Mouse (Mus musculus) spleen, postnatal 10 days (tissue): ENCODE results near the gene Cep131.

ENCODE experiments used
- DNase-seq, 2 experiments: peaks; one replicate each; pipeline ENCODE4 v3.0.0; 2021 to 2022; ENCODE audit warnings: low spot score in 2 of 2

The Cep131 gene

DNA sequence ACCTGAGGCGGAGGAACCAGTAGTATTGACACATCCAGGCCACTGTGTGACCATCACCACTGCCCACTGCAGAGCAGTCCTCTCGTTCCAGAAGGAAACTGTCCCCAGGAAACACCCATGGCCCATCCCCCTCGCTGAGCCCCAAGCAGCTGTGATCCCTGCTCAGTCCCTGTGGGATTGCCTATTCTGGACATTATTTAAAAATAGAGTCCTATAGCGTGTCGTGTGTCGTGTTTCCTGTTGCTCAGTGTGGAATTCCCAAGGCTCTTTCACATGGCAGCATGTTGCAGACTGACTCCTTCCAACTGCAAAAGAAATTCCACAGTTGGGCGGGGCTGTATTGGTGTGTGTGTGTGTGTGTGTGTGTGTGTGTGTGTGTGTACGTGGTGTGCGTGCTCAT is 34.4 kb downstream of the Cep131 start:
- no peak for DNase-seq

DNA sequence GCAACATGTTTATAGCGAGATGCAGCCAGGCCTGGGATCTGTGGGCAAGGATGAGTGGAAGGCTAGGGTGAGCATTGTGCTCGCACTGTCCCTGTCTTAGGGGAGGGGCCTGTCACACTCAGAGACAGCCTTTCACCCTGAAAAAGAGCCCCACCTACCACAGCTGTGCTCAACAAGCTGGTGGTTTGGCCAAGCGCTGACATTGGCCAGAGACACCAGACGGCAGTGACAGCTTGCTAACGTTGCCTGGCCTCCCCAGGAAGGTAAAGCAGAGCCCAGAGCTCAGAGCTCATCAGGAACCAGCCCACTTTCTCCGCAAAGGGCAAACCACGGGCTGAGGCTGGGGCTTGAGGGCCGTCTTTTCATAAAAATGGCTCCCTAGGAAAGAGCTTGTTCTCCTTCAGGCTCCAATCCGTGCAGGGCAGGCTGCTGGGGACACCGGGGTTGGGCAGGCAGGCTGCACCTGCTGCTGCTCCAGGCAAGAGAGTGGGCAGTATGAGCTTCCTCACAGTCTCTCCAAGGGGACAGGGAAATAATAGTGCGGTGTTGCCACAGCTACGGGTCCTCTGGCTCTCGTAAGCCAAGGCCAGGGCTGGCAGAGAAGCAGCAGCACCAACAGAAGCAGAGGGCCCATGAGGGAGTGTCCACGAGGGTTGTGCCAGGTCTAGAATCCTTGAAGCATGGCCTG is 35.4 kb downstream of the Cep131 start:
- no peak for DNase-seq

DNA sequence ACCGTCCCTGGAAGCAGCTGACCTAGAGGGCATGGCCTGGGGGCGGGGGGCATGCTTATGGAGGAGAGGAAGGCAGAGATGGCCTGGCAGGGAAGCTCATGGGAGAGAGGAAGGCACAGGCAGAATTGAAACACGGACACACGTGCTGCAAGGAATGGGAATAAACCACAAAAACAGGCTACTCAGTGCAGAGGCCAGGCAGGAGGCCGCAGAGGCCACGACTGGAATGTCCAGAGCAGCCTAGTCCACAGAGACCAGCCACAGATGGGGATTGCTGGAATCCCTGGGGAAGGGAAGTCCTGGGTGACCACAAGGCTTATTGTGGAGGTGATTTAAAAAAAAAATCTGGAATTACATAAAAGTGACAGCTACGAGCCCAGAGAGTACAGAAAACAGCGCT is 37.6 kb downstream of the Cep131 start:
- no peak for DNase-seq

DNA sequence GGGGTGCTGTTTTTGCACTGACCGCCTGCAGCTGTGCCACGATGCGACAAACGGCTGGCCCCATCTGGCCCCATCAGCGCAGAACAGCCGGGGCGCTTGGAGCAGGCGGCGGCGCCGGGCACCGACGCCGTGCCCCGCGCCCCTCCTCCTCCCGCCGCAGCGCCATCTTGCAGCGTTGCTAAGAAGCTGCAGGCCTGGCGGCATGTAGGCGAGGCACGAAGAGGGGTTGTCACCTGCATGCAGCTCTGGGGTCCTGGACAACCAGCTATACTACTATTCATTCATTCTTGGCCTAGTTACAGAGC is 38.4 kb downstream of the Cep131 start:
- no peak for DNase-seq

DNA sequence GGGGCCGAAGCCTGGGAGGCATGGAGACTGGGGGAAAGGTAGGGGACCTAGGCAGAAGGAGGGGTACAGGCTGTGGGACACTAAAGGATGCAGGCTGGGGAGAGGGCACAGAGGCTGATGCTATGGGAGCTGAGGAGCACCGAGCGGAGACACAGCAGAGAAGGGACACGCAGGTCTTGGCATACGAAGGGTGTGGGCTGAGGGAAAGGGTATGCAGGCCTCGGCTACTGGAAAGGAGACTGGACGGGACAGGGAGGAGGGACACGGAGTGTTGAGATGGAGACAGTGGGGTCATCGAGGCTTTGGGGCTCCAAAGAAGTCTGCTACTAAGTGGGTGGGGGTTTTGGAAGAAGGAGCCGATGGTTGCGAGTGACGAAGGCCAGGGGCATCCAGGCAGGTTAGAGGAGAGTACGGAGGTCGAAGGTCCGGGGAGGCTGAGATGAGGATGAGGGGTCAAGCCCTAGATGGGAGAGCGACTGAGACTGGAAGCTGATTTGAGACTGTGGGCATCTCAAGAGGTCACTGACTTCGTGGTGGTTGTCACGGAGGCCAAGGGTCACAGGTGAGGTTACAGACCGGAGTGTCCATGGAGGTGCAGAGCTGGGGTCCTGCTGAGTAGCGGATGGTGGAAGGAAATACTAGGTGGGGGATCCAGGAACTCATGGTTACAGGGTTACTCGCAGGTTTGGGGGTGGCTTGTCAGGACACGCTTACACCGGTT is 38.9 kb downstream of the Cep131 start:
- no peak for DNase-seq

DNA sequence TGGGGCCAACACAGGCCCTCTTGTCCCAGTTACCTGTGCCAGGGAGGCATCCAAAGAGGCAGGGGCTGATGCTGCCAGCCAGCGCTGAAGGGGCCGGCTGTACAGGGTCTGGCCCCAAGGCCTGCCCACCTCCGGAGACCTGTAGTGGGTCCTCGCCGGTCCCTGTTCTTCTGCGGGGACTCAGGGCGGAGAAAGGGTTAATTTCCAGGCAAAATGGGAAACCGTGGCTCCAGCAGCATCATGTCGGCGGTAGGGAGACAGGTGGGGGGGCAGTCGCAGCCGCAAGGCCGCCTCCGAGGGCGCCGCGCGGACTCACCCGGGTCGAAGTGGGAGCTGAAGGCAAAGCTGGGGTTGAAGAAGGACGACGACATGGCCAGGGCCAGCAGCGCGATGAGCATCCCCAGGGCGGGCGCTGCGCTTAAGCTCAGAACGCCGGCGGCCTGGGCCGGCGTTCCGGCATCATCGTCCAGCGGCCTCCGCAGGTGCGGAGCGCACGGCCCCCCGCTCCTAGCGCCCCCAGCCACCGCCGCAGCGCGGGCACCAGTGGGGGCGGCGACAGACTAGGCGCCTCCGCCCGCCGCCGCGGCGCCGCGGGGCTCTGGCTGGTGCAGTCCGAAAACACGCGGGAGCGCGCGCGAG is 40.0 kb downstream of the Cep131 start, which contains the start of gene Aatk:
Gene Aatk, minus strand, starts transcription at position 615 of the 639 bp plus-strand sequence.
- no peak for DNase-seq

DNA sequence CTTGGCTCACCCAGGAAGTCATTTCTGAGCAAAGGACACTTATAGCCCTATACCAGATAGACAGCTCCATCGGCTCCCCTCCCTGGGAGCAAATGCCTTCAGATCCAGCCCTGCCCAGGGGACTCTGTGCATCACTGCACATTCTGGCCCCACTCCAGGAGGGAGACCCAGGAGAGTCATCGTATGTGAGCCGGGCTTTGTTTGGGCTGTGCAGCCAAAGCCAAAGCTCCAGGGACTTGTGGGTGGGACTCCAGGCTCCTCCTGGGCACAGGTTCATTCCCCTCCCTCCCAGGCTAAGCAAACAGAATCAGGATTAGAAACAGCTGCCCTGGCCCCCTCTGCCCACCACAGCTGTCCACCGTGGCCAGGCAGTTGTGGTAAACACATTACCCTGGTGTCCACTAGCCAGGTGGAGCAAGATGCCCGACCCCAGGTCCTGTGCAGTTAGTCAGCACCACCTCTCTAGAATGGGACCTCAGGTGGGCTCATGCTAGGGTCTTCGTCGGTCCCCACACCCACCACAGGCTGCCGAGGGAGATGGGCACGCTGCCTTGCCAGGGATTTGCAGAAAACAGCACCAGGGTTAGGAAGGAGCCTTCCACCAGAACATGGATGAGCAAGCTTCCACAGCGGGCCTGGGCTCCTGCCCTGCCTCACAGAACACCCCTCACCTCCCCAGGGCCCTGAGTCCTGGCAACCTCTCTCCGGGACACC is 40.6 kb downstream of the Cep131 start:
- DNase-seq = no peak

DNA sequence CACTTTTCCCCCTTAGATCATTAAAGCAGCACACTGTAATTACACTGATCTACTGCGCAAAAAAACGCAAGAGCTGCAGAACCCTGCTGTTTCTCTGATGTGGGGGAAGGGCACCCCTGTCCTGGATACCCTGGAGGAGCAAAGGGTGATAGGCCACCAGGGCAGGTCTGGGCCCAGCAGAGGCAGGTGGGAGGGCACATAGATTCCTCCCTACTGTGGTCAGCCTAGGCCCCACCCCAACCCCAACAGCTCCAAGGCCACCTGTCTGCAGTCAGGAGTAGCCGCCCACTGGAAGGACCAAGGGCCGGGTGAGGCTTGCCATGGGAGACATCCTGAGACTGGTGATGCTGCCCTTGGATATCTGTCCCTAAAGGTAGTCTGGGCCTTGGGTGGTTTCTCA is 41.3 kb downstream of the Cep131 start:
- no peak for DNase-seq

DNA sequence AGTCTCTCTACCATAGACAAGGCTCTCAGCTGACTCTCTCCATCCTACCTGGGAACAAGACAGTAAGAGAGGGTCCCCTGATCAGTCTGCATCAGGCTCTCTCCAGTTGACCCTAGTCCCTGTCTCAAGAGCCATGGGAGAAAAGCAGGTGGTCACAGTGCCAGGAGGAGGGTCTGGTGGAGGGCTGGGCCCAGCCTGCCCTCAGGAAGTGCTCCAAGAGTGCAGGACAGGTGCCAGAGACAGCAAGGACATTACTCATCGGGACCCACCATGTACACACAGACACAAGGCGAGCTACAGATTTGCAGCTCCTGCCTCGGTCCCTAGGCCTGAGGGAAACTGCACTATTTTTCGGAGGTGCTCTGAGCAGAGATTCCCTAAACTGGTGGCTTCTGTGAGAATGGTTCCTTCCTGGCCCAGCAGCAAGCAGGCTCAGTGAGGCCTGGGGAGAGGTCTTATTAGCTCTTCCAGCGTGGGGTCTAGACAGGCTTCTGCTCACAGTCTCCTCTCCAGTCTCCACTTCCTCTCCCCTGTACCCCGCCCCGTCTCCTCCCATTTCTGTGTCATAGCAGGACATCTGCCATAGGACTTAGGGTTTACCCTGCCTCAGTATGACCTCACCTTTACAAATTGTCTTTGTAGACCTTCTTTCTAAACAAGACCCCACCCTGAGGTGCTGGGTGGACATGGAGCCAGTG is 44.3 kb downstream of the Cep131 start:
- no peak for DNase-seq

DNA sequence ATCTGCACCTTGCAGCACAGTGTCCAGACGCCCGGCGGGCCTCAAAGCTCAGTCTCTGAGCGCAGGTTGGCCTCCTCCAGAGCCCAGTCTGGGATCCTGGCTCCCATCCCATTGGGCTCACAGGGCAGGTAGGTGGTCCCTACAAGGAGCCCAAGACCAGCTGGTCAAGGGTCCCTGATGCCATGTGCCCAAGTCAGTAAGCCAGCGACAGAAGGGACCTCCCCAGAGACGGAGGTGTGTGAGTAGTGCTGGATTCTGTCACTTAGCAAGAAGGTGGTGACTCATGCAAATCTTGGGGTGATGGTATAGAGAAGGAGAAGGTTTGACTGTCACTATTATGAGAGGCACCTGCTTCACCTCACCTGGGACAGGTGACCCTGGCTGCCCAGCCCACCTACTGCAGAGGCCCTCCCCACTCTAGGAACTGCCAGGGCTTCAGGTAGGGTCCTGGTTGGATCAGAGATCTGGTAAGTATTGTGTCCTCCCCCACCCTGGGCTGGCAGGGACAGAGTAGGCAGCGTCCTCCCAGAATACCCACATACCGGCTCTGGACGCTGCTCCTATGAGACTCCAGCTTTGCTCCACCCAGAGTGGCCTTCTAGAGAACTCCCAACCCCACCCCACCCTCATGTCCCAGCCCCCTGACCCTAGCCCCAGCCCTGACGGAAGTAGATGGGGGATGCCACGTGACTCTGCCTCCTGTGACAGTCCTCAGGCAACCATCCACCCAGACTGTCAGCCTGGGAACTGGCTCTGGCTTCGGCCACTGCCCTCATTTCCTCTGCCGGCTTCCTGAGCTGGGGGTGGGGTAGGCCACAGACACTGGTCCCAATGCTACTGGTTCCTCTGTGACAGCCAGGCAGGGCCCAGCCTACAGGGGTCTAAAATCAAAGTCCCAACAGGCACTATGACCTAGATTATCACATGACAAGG is 45.2 kb downstream of the Cep131 start:
- peak in 1 of 2 experiments; percentile 54 for DNase-seq

DNA sequence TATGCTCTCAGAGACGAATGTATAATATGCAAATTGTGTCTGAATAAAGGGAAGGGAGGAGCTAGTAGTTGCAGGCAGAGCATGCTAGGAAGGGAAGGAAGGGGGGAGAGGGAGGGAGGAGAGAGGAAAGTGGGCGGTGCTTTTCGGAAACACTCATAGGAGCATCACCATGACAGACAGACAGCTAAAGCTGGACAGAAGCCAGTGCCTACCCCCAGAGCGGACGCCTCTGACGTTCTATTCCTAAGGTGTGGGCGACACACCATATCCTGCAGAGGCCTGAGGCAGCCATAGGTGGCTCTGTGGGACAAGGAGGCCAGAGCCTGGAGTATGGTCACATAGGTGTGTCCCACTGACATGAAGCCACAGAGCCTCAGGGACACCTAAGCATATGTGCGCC is 46.2 kb downstream of the Cep131 start:
- DNase-seq = no peak

DNA sequence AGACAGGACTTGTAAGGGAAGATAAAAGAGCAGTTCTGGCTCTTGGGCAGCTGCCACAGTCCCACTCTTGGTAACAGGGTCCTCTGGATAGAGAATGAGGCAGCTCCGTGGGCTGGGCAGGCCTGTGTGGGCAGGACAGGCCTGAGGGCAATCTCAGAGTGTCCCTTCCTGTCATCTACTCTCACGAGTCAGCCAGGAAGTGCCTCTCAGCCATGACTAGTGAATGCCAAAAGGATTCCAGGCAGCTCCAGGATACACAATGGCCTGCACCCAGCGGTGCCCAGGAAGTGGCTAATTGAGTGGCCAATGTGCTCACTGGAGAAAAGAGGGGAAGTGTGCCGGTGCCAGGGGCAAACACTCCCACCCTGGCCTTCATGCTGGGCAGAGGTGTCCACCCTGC is 47.0 kb downstream of the Cep131 start:
- DNase-seq = no peak

DNA sequence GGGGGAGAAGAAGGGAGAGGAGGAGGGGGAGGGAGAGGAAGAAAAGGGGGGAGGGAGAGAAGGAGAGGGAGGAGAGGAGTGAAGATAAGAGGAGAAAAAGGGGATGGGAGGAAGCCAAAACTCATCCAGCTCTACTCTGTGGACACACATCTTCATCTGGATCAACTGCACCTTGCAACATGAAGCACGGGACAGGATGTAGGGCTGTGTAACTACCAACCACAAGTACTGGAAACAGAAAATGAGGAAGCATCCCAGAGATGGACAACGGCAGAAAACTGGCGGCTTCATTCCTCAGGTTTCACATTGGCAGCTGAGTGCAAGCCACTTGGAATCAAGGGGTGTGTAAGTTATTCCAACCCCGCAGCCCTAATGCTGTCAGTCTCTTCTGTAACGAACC is 51.9 kb downstream of the Cep131 start:
- no peak for DNase-seq

DNA sequence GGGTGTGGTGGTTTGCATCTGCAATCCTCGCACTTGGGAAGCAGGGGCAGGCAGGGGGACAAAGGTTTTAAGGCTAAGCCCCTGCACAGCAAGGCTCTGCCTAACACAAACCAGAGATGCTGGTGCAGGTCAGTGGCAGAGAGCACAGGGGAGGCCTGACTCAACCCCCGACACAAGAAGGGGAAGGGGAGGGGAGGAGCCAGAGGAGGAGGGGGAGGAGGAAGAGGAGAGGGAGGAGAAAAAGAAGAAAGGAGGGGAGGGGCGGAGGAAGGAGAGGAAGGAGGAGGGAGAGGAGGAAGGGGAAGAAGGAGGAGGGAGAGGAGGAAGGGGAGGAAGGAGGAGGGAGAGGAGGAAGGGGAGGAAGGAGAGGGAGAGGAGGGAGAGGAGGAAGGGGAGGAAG is 52.3 kb downstream of the Cep131 start:
- DNase-seq = no peak

DNA sequence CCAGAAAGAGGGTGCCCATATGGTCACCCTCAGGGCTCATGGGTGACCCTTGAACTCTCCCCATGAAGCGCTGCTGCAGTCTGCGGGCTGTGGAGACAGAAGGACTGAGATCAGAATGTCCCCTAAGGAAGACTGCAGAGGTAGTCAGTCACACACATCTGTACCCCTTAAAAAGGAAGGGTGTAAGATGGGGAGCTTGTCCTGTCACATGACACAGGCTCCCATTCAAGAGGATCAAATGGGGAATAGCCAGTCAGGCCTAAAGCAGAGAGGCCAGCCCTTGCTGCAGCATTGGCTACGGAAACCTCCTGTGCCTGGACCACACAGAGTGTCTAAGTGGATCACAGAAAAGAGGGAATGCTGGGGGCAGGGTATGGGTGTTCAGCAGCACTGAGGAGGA is 53.2 kb downstream of the Cep131 start:
- no peak for DNase-seq

DNA sequence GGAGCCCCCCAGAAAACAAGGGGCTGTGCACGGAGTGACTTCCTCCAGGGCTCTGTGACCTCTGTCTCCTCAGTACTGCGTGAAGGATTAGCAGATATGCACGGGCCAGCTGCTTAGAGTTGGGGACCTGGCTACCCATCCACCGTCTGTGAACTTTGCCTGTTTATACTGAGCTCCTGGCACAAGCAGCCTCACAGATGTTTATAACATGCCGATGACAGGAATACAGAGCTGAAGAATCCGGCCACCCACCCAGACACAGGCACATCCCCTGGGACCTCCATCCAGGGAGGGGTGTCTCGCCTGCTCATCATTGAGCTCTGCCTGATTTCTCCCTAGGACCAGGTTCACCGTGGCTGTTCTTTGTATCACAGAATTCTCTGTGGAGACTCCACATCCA is 54.6 kb downstream of the Cep131 start:
- DNase-seq = no peak

DNA sequence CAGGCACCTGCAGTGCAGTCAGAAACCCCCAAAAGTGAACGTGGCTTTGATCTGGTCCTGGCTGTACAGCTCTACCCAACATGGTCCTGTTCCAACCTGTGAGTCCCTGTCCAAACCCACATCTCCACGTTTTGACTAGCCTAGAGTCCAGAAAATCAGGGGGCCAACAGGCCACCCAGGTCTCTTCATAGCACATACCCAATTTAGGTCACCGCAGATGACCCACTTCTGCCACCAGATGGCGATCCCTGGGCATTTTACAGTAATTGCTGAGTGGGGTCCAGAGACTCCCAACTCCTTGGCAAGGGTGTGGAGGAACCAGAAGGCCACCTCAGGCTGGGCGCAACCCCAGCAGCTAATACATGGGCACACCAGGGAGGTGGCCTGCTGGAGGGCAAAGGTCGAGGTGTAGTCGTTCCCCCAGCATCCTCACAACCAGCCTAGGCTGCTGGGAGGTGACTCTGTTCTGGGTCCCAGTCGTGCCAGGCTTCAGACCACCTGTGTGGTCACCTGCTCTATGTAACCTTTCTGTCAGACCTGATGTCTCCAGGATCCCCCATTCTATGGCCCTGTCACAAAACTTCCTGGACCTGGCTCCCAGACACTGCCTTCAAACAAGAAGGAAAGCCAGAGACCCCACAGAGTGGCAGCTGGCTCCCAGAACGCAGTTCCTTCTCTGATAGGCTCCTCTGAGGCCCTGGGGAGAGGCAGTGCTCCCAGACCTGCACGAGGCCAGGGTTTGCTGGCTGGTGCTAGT is 56.3 kb downstream of the Cep131 start:
- DNase-seq = peak in 1 of 2 experiments; percentile 47

DNA sequence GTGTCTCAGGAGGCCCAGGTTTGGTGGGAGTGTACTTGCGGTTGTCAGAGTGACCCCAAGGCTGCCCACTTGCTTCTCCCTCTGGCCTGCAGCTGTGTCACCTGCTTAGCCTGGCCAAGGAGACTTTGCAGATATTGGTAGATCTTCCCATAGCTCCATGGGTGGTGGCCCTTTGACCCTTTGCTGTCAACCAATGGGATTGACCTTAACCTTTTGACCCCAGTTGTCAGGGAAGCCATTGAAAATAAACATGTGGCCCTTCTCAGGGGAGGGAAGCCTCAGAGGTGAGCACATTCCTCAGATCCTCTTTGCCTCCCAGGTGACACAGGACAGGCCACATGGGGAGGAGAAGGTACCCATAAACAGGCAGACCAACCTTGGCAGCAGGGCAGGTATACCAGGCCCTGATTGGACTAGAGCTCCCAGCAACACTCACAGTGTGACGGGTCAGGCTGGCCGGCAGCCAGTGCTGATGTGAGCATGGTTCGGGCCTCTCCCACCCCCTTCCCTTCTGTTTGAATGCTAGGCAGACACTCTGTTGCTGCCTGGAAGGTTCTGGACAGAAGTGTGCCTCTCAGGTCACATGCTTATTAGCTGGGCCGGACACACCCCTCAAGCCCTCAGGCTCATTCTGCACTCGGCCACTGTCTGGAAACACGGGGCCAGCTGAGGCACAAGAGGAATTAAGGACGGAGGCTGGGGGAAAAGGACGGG is 57.0 kb downstream of the Cep131 start:
- DNase-seq = no peak

DNA sequence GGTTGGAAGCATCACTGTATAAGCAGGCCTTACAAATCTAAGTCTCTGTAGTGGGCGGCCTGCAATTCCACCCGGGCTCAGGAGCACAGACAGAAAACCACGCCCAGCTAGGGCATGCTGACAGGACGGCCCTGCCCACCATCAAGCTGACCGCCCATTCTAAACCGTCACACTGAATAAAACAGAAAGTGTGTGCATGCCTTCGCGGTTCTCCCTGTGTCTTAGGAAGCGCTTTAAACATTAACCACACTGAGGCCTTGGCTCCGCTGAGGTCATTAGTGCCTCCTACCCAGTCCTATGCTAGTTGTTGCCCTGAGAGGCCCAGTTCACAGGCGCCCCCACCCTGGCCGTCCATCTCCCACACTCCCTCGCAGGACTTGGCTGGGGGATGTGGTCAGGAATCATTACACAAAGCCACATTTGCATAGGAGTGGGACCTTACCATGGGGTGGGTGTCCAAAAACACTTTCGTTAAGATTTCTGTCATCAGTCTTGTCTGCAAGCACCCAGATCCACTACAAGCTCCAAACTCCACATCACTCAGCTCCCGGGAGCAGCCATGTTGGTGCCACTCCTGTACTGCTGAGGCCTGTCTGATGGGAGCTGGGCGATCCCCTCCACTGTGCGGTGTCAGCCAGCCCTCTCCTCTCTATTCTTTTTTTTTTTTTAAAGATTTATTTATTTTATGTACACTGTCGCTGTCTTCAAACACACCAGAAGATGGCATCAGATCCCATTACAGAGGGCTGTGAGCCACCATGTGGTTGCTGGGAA is 58.1 kb downstream of the Cep131 start:
- DNase-seq = no peak
